Mouse (Mus musculus): ENCODE data around the gene Ccr1l1.
A peak's percentile ranks its signal among the peaks of the same experiment; 100 is the strongest.

Ccr1l1 gene

GRCm38 (mm10) chr9:123957911-123958413 is 20.2 kb downstream of the Ccr1l1 start:
- DNase-seq (ENCODE audit: low spot score) = peak; percentile 81

GRCm38 (mm10) chr9:123956892-123957291 is 21.3 kb downstream of the Ccr1l1 start:
- DNase-seq (ENCODE audit: low spot score) = no peak

- DNase-seq (ENCODE audit: low spot score) = no peak
These were observed 24.7 kb downstream of the Ccr1l1 start for GRCm38 (mm10) chr9:123953551-123953950.

- no peak for DNase-seq (ENCODE audit: low spot score)
These were observed 27.0 kb downstream of the Ccr1l1 start for GRCm38 (mm10) chr9:123951176-123951575.

- no peak for DNase-seq (ENCODE audit: low spot score)
These were observed 28.8 kb downstream of the Ccr1l1 start for GRCm38 (mm10) chr9:123949432-123949831.

- DNase-seq (ENCODE audit: low spot score) = no peak
These were observed 30.4 kb downstream of the Ccr1l1 start for GRCm38 (mm10) chr9:123947815-123948214.

- DNase-seq (ENCODE audit: low spot score) = no peak
These were observed 36.2 kb downstream of the Ccr1l1 start for GRCm38 (mm10) chr9:123942025-123942424.

- DNase-seq (ENCODE audit: low spot score) = no peak
These were observed 36.9 kb downstream of the Ccr1l1 start for GRCm38 (mm10) chr9:123941316-123941715.

GRCm38 (mm10) chr9:123940628-123941027 is 37.6 kb downstream of the Ccr1l1 start:
- no peak for DNase-seq (ENCODE audit: low spot score)

GRCm38 (mm10) chr9:123940168-123940567 is 38.0 kb downstream of the Ccr1l1 start:
- DNase-seq (ENCODE audit: low spot score) = no peak

GRCm38 (mm10) chr9:123937989-123938388 is 40.2 kb downstream of the Ccr1l1 start:
- no peak for DNase-seq (ENCODE audit: low spot score)

GRCm38 (mm10) chr9:123936604-123937280 is 41.5 kb downstream of the Ccr1l1 start:
- DNase-seq (ENCODE audit: low spot score) = no peak

- DNase-seq (ENCODE audit: low spot score) = no peak
These were observed 42.4 kb downstream of the Ccr1l1 start for GRCm38 (mm10) chr9:123935776-123936175.

- DNase-seq (ENCODE audit: low spot score) = no peak
These were observed 42.9 kb downstream of the Ccr1l1 start for GRCm38 (mm10) chr9:123935346-123935745.

GRCm38 (mm10) chr9:123933716-123934445 is 44.3 kb downstream of the Ccr1l1 start:
- no peak for DNase-seq (ENCODE audit: low spot score)

- DNase-seq (ENCODE audit: low spot score) = no peak
These were observed 45.1 kb downstream of the Ccr1l1 start for GRCm38 (mm10) chr9:123932911-123933675.

- DNase-seq (ENCODE audit: low spot score) = no peak
These were observed 46.2 kb downstream of the Ccr1l1 start for GRCm38 (mm10) chr9:123931761-123932700.

- DNase-seq (ENCODE audit: low spot score) = no peak
These were observed 47.3 kb downstream of the Ccr1l1 start for GRCm38 (mm10) chr9:123930926-123931325.

- no peak for DNase-seq (ENCODE audit: low spot score)
These were observed 47.7 kb downstream of the Ccr1l1 start for GRCm38 (mm10) chr9:123930476-123930875.

GRCm38 (mm10) chr9:123929936-123930335 is 48.3 kb downstream of the Ccr1l1 start:
- DNase-seq (ENCODE audit: low spot score) = no peak

- peak; percentile 67 for DNase-seq (ENCODE audit: low spot score)
These were observed 49.4 kb downstream of the Ccr1l1 start for GRCm38 (mm10) chr9:123928759-123929246.
